Mouse (Mus musculus) forebrain, embryonic 16.5 days (tissue): ENCODE data around the gene Arrb2. TPM values are rescaled to one million over a fixed set of nuclear protein-coding genes. Genes with fewer than 3 reads are reported as not detected.

Experiments used
- ATAC-seq: fragments of 200-750 bp; cut with Nextera tagmentation; 2 replicates; pipeline ENCODE4 v1.8.0; 2017; ENCODE audit warnings: mild to moderate bottlenecking, moderate library complexity
- H3K27ac ChIP-seq: fragments of 300-500 bp; sonication (generic); 2 replicates; pipeline ENCODE4 v1.5.1; 2014; ENCODE audit warnings: low read length, control low read depth
- H3K27me3 ChIP-seq: fragments of 300-500 bp; sonication (generic); replicated peaks from 2 replicates; pipeline ENCODE4 v1.6.1; 2014; ENCODE audit warnings: low read length; ENCODE audit not compliant: control insufficient read depth, insufficient read depth
- H3K36me3 ChIP-seq: fragments of 300-500 bp; sonication (generic); 2 replicates; pipeline ENCODE4 v1.6.1; 2014; ENCODE audit not compliant: control insufficient read depth, insufficient read depth
- H3K4me1 ChIP-seq: fragments of 300-500 bp; sonication (generic); replicated peaks from 2 replicates; pipeline ENCODE4 v1.6.1; 2014; ENCODE audit warnings: low read length; ENCODE audit not compliant: control insufficient read depth, insufficient read depth
- H3K4me2 ChIP-seq: fragments of 300-500 bp; sonication (generic); 2 replicates; pipeline ENCODE4 v1.6.1; 2014; ENCODE audit warnings: mild to moderate bottlenecking, low read length, control low read depth
- H3K4me3 ChIP-seq: fragments of 300-500 bp; sonication (generic); replicated peaks from 2 replicates; pipeline ENCODE4 v1.5.1; 2014; ENCODE audit warnings: mild to moderate bottlenecking, low read length, control low read depth
- H3K9ac ChIP-seq: fragments of 300-500 bp; sonication (generic); replicated peaks from 2 replicates; pipeline ENCODE4 v1.6.1; 2014; ENCODE audit warnings: low read depth, low read length, control low read depth
- H3K9me3 ChIP-seq: fragments of 300-500 bp; sonication (generic); 2 replicates; pipeline ENCODE4 v1.6.1; 2016; ENCODE audit warnings: low read length; ENCODE audit not compliant: control insufficient read depth
- WGBS: fragments of 180-500 bp; shearing (Covaris S2); extraction: QIAGEN DNeasy Blood & Tissue Kit; methylation state at CpG from one replicate; pipeline ENCODE4 v1.1.7; 2014; 5-methylcytosine and 5-hydroxymethylcytosine counted together
- polyA plus RNA-seq: library from polyadenylated mRNA; unstranded; fragments of >200 nt; fragmentation: Nextera tagmentation; extraction: Ambion mirVana; gene quantifications from 2 replicates; pipeline ENCODE4 v1.2.1, GENCODE M21; 2015

Arrb2 gene
- 36.0 and 51.2 TPM in 2 replicates for polyA plus RNA-seq

DNA sequence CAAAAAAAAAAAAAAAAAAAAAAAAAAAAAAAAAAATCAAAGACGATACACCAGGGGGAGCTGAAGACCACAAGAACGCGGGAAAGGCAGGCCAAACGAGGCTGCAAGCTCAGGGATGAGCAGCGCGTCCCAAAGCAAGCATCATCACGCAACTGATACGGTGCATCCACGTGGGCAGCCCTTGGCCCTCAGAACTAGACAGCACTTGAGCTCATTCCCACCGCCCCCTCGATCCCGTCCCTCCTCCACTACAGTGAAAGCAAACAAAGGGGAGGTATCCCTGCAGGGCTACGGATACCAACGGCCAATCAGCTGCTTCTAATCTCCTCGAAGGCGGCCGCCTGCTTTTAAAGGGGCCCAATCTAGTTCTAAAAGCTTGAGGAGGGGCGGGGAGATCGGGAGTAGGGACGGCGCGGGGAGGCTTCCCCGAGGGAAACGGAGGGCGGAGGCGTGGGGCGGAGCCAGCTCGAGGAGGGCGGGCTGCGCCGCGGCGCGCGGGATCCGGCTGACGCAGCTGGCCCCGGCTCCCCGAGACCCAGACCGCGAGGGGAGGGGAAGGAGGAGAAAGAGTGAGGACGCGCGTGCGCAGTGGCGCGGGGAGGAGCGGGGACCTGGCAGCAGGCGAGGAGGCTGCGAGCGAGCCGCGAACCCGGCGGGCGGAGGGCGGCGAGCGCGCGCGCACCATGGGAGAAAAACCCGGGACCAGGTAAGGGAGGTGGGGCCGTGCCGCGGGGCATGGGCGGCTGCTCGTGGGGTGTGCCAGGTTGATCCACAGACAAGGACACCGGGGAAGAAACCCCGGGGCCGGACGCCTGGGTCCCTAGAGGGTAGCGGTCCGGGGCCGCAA, at the start of gene Arrb2:
Arrb2 (plus strand) TSS at position 588 of the 847 bp plus-strand sequence.
- peaks cover 7% of the 10 kb centered on the region; the same call in 1 of the 2 replicates for H3K36me3 ChIP-seq
- H3K4me2 ChIP-seq, result peak within 1 kb of the TSS; percentile 62
- H3K27me3 ChIP-seq, result no peaks in the 10 kb centered on the region
- 1% methylated on average over 74 of the region's 75 CpGs for WGBS
- H3K9ac ChIP-seq, result peak within 1 kb of the TSS; percentile 93
- H3K27ac ChIP-seq, result peak within 1 kb of the TSS; percentile 95
- H3K4me1 ChIP-seq, result peaks cover 23% of the 10 kb centered on the region
- peak; percentile 96 for ATAC-seq
- peak within 1 kb of the TSS; percentile 79 for H3K4me3 ChIP-seq
- H3K9me3 ChIP-seq, result no peaks in the 10 kb centered on the region

- no peaks in the 10 kb centered on the region for H3K9me3 ChIP-seq
- ATAC-seq, result no peak
- no peak overlapping the region for H3K4me3 ChIP-seq
- H3K27me3 ChIP-seq, result no peaks in the 10 kb centered on the region
- WGBS, result 94% methylated on average over 3 of the region's 3 CpGs
- no peak overlapping the region for H3K27ac ChIP-seq
- H3K4me1 ChIP-seq, result no peaks in the 10 kb centered on the region
- no peaks in the 10 kb centered on the region for H3K36me3 ChIP-seq
- no peak overlapping the region for H3K4me2 ChIP-seq
- H3K9ac ChIP-seq, result no peak overlapping the region
Observed at GRCm38 (mm10) chr11:70384136-70384535, 48.3 kb upstream of the Arrb2 start.

GRCm38 (mm10) chr11:70387436-70387835, 45.0 kb upstream of the Arrb2 start:
- Histone ChIP-seq H3K4me2 (no peak overlapping the region), H3K27me3 (no peaks in the 10 kb centered on the region), H3K27ac (no peak overlapping the region), H3K9me3 (no peaks in the 10 kb centered on the region), H3K36me3 (peaks cover 1% of the 10 kb centered on the region), H3K4me1 (no peaks in the 10 kb centered on the region), H3K4me3 (no peak overlapping the region), H3K9ac (no peak overlapping the region)
- 78% methylated on average over 5 of the region's 5 CpGs for WGBS
- ATAC-seq, result no peak

DNA sequence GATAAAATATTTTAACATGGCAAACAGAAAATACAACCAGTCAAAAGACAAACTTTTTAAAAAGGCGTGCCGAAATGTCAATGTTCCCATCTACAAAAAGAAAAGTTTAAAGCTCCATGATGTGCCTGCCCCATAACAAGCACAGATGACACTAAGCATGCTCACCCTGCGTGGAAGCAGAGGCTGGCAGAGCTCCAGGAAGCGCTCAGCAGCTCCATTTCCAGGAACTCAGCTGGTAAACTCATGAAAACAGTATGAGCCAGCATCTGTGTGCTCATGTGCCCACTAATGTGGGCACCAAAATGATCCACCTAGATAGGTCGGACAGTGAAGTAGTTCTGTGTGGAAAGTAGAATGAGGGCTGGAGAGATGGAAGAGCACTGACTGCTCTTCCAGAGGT, 43.0 kb upstream of the Arrb2 start:
- Histone ChIP-seq H3K27ac (no peak overlapping the region), H3K4me2 (no peak overlapping the region), H3K9ac (no peak overlapping the region), H3K27me3 (no peaks in the 10 kb centered on the region), H3K9me3 (no peaks in the 10 kb centered on the region), H3K4me3 (no peak overlapping the region), H3K4me1 (no peaks in the 10 kb centered on the region), H3K36me3 (peaks cover 7% of the 10 kb centered on the region)
- WGBS, result 78% methylated on average over 5 of the region's 5 CpGs
- no peak for ATAC-seq

GRCm38 (mm10) chr11:70403598-70403997, 28.8 kb upstream of the Arrb2 start:
- Histone ChIP-seq H3K4me2 (no peak overlapping the region), H3K9me3 (no peaks in the 10 kb centered on the region), H3K27me3 (no peaks in the 10 kb centered on the region), H3K27ac (no peak overlapping the region), H3K9ac (no peak overlapping the region), H3K4me1 (peaks cover 10% of the 10 kb centered on the region), H3K36me3 (peaks cover 18% of the 10 kb centered on the region), H3K4me3 (no peak overlapping the region)
- ATAC-seq, result no peak
- WGBS, result 65% methylated on average over 2 of the region's 2 CpGs

GRCm38 (mm10) chr11:70409594-70410296, 22.7 kb upstream of the Arrb2 start, which contains the start of gene Pelp1:
Pelp1 (minus strand) TSS chr11:70410031.
- Histone ChIP-seq H3K4me1 (peaks cover 19% of the 10 kb centered on the region), H3K36me3 (no peaks in the 10 kb centered on the region), H3K27me3 (no peaks in the 10 kb centered on the region), H3K4me2 (peak within 1 kb of the TSS; percentile 77), H3K4me3 (peak within 1 kb of the TSS; percentile 95), H3K9me3 (no peaks in the 10 kb centered on the region), H3K9ac (peak within 1 kb of the TSS; percentile 99), H3K27ac (peak within 1 kb of the TSS; percentile 83)
- ATAC-seq, result peak; percentile 99
- WGBS, result 1% methylated on average over 59 of the region's 59 CpGs

DNA sequence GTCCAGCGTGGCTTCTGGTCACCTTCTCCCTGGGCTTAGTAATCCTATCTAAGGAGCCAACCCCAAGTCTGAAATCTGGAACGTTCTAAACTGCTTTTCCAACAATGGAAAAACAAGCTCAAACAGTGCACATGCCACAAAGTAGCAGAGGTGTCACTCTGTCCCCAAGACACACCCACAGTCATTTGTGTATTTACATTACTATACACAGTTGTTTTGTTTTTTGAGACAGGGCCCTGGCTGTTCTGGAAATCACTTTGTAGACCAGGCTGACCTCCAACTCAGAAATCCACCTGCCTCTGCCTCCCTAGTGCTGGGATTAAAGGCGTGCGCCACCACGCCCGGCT, 22.2 kb upstream of the Arrb2 start:
- peak overlapping the region; percentile 77 for H3K4me2 ChIP-seq
- H3K9ac ChIP-seq, result peak overlapping the region; percentile 99
- H3K4me3 ChIP-seq, result peak overlapping the region; percentile 95
- WGBS, result 60% methylated on average over 6 of the region's 6 CpGs
- peak overlapping the region; percentile 83 for H3K27ac ChIP-seq
- no peaks in the 10 kb centered on the region for H3K27me3 ChIP-seq
- ATAC-seq, result no peak
- no peaks in the 10 kb centered on the region for H3K9me3 ChIP-seq
- H3K4me1 ChIP-seq, result peaks cover 19% of the 10 kb centered on the region
- no peaks in the 10 kb centered on the region for H3K36me3 ChIP-seq

GRCm38 (mm10) chr11:70412591-70412990, 19.8 kb upstream of the Arrb2 start:
- ATAC-seq, result no peak
- H3K4me2 ChIP-seq, result no peak overlapping the region
- no peaks in the 10 kb centered on the region for H3K36me3 ChIP-seq
- no peaks in the 10 kb centered on the region for H3K27me3 ChIP-seq
- no peak overlapping the region for H3K9ac ChIP-seq
- no peaks in the 10 kb centered on the region for H3K9me3 ChIP-seq
- 82% methylated on average over 5 of the region's 5 CpGs for WGBS
- no peak overlapping the region for H3K27ac ChIP-seq
- peaks cover 17% of the 10 kb centered on the region for H3K4me1 ChIP-seq
- H3K4me3 ChIP-seq, result no peak overlapping the region

DNA sequence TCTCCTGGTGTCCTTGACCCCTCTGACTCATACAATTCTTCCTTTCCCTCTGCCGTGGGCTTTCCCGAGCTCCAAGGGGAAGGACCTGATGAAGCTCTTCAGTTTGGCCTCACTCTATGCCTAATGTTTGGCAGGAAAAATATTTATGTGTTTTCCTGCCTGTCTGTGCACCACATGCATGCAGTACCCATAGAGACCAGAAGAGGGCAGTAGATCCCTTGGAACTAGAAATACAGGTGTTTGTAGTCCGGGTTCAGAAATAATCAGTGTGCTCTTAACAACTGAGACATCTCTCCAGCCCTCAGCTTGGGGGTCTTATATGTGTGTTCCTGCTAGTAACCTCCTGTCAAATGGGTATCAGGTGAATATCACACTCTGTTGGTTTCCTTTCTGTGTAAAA, 18.5 kb upstream of the Arrb2 start:
- H3K4me2 ChIP-seq, result no peak overlapping the region
- H3K9me3 ChIP-seq, result no peaks in the 10 kb centered on the region
- no peak for ATAC-seq
- no peaks in the 10 kb centered on the region for H3K27me3 ChIP-seq
- H3K4me3 ChIP-seq, result no peak overlapping the region
- H3K4me1 ChIP-seq, result peaks cover 5% of the 10 kb centered on the region
- no peak overlapping the region for H3K27ac ChIP-seq
- H3K36me3 ChIP-seq, result no peaks in the 10 kb centered on the region
- 5% methylated on average over 3 of the region's 3 CpGs for WGBS
- no peak overlapping the region for H3K9ac ChIP-seq
